Mouse (Mus musculus) liver, embryonic 14.5 days (tissue): ENCODE results near the gene Pon2.
"Not testable (repeated sequence)": the region's sequence is repeated elsewhere in the genome, so short reads cannot be mapped to it uniquely, and the experiment has no call there.

ENCODE experiments used
- CTCF ChIP-seq: IDR thresholded peaks from 2 replicates; pipeline ENCODE4 v1.5.1; 2016; ENCODE audit warnings: antibody characterized with exemption, low read depth, control low read depth
- EP300 ChIP-seq: IDR thresholded peaks from 2 replicates; pipeline ENCODE4 v1.6.1; 2016; ENCODE audit warnings: antibody characterized with exemption, low read depth

- TF ChIP-seq CTCF, EP300: not testable (repeated sequence)
These were observed 74.7 kb downstream of the Pon2 start for GRCm38 (mm10) chr6:5223551-5223950.
